Mouse (Mus musculus): ENCODE measurements around the gene Fads3.

GRCm38 (mm10) chr19:10078392-10078791, 37.0 kb downstream of the Fads3 start:
- TF ChIP-seq CTCF (IDR thresholded peaks at IDR 0.05; ENCODE audit: insufficient read depth, low read length) (no peak), POLR2A (IDR thresholded peaks at IDR 0.05; ENCODE audit: borderline replicate concordance, extremely low read depth, low read depth, low read length) (no peak)
